Mouse (Mus musculus) frontal cortex, postnatal 25 days (tissue): ENCODE data around the gene Ech1.

Experiments
- DNase-seq, 2 experiments: peaks; one replicate each; pipeline ENCODE4 v3.0.0; 2022; ENCODE audit warnings: low spot score in 2 of 2

Ech1 gene

GRCm38 (mm10) chr7:28802846-28803588, 22.0 kb upstream of the Ech1 start:
- no peak for DNase-seq

GRCm38 (mm10) chr7:28803756-28804155, 21.3 kb upstream of the Ech1 start:
- DNase-seq: no peak

GRCm38 (mm10) chr7:28806869-28807268, 18.1 kb upstream of the Ech1 start:
- no peak for DNase-seq

GRCm38 (mm10) chr7:28807641-28808220, 17.3 kb upstream of the Ech1 start:
- no peak for DNase-seq

GRCm38 (mm10) chr7:28808221-28808941, 16.6 kb upstream of the Ech1 start, which contains the start of gene Hnrnpl:
Gene Hnrnpl, plus strand, starts transcription at chr7:28808541.
- no peak for DNase-seq

- peak; percentile 87 to 92 for DNase-seq
Observed at GRCm38 (mm10) chr7:28808957-28809393, 16.0 kb upstream of the Ech1 start.

GRCm38 (mm10) chr7:28809401-28810089, 15.5 kb upstream of the Ech1 start:
- DNase-seq: peak in 1 of 2 experiments; percentile 44

- peak; percentile 96 for DNase-seq
Observed at GRCm38 (mm10) chr7:28810107-28811066, 14.6 kb upstream of the Ech1 start.

GRCm38 (mm10) chr7:28811228-28811627, 13.8 kb upstream of the Ech1 start:
- peak; percentile 62 to 85 for DNase-seq

- no peak for DNase-seq
Observed at GRCm38 (mm10) chr7:28811640-28812275, 13.3 kb upstream of the Ech1 start.

GRCm38 (mm10) chr7:28812436-28812835, 12.6 kb upstream of the Ech1 start:
- DNase-seq: no peak

GRCm38 (mm10) chr7:28812949-28813348, 12.1 kb upstream of the Ech1 start:
- no peak for DNase-seq

GRCm38 (mm10) chr7:28814306-28815034, 10.5 kb upstream of the Ech1 start:
- no peak for DNase-seq

GRCm38 (mm10) chr7:28815230-28815629, 9.8 kb upstream of the Ech1 start:
- no peak for DNase-seq

GRCm38 (mm10) chr7:28816201-28816600, 8.8 kb upstream of the Ech1 start:
- no peak for DNase-seq

GRCm38 (mm10) chr7:28816920-28817319, 8.1 kb upstream of the Ech1 start:
- no peak for DNase-seq

- no peak for DNase-seq
Observed at GRCm38 (mm10) chr7:28817524-28817923, 7.5 kb upstream of the Ech1 start.

- DNase-seq: no peak
Observed at GRCm38 (mm10) chr7:28817957-28818356, 7.1 kb upstream of the Ech1 start.

- DNase-seq: no peak
Observed at GRCm38 (mm10) chr7:28818436-28818835, 6.6 kb upstream of the Ech1 start.
